Mouse (Mus musculus): ENCODE data around the gene Olfr845. TPM values are rescaled to one million over a fixed set of nuclear protein-coding genes. Genes with fewer than 3 reads are reported as not detected.

Gene Olfr845
- polyA plus RNA-seq (2014; fragmentation: Nextera tagmentation; extraction: Ambion mirVana) = not detected in 2 replicates

GRCm38 (mm10) chr9:19336157-19336556 is at the start of gene Olfr845:
Gene Olfr845 (plus strand): TSS chr9:19336457.
- no peak within 1 kb of the TSS for H3K4me3 ChIP-seq (ENCODE audit: low read depth, low read length)
- H3K4me1 ChIP-seq (ENCODE audit: control insufficient read depth, insufficient read depth, low read length) = no peaks in the 10 kb centered on the region
- H3K27ac ChIP-seq (ENCODE audit: low read depth, low read length) = no peak within 1 kb of the TSS
- WGBS = 78% methylated on average over 1 of the region's 1 CpGs
- no peak within 1 kb of the TSS for H3K4me2 ChIP-seq (ENCODE audit: low read depth, low read length)
- no peak within 1 kb of the TSS for H3K9ac ChIP-seq (replicated peaks; ENCODE audit: low read depth, low read length)
- no peaks in the 10 kb centered on the region for H3K36me3 ChIP-seq (ENCODE audit: control insufficient read depth, insufficient read depth, low read length)
- no peaks in the 10 kb centered on the region for H3K27me3 ChIP-seq (ENCODE audit: control insufficient read depth, insufficient read depth, low read length)
- H3K9me3 ChIP-seq (ENCODE audit: control insufficient read depth, low read length) = no peaks in the 10 kb centered on the region
- ATAC-seq (ENCODE audit: low read depth) = no peak

- Histone ChIP-seq H3K27me3 (ENCODE audit: control insufficient read depth, insufficient read depth, low read length) (no peaks in the 10 kb centered on the region), H3K27ac (ENCODE audit: low read depth, low read length) (no peak within 1 kb of the TSS), H3K4me3 (ENCODE audit: low read depth, low read length) (no peak within 1 kb of the TSS), H3K9me3 (ENCODE audit: control insufficient read depth, low read length) (0 out of 2 replicates have a peak, but pooled peaks cover 3% of the 10 kb centered on the region), H3K4me1 (ENCODE audit: control insufficient read depth, insufficient read depth, low read length) (no peaks in the 10 kb centered on the region), H3K4me2 (ENCODE audit: low read depth, low read length) (no peak within 1 kb of the TSS), H3K9ac (replicated peaks; ENCODE audit: low read depth, low read length) (no peak within 1 kb of the TSS), H3K36me3 (ENCODE audit: control insufficient read depth, insufficient read depth, low read length) (no peaks in the 10 kb centered on the region)
- no peak for ATAC-seq (ENCODE audit: low read depth)
Measured at GRCm38 (mm10) chr9:19316047-19316446, 20.2 kb upstream of the Olfr845 start, which contains the start of gene Olfr844. Gene Olfr844 (plus strand): TSS chr9:19316347.

- no peaks in the 10 kb centered on the region for H3K9me3 ChIP-seq (ENCODE audit: control insufficient read depth, low read length)
- H3K4me1 ChIP-seq (ENCODE audit: control insufficient read depth, insufficient read depth, low read length) = no peaks in the 10 kb centered on the region
- no peak for ATAC-seq (ENCODE audit: low read depth)
- no peak within 1 kb of the TSS for H3K4me2 ChIP-seq (ENCODE audit: low read depth, low read length)
- WGBS = 57% methylated on average over 1 of the region's 1 CpGs
- no peak within 1 kb of the TSS for H3K4me3 ChIP-seq (ENCODE audit: low read depth, low read length)
- no peaks in the 10 kb centered on the region for H3K36me3 ChIP-seq (ENCODE audit: control insufficient read depth, insufficient read depth, low read length)
- no peaks in the 10 kb centered on the region for H3K27me3 ChIP-seq (ENCODE audit: control insufficient read depth, insufficient read depth, low read length)
- no peak within 1 kb of the TSS for H3K9ac ChIP-seq (replicated peaks; ENCODE audit: low read depth, low read length)
- no peak within 1 kb of the TSS for H3K27ac ChIP-seq (ENCODE audit: low read depth, low read length)
Measured at GRCm38 (mm10) chr9:19363905-19364304, 27.6 kb downstream of the Olfr845 start, which contains the start of gene Olfr846. Gene Olfr846 (minus strand): TSS chr9:19364005.

GRCm38 (mm10) chr9:19378569-19378968 is 42.3 kb downstream of the Olfr845 start, which contains the start of gene Olfr847:
Gene Olfr847 (minus strand): TSS chr9:19378669.
- no peak for ATAC-seq (ENCODE audit: low read depth)
- Histone ChIP-seq H3K9ac (replicated peaks; ENCODE audit: low read depth, low read length) (no peak within 1 kb of the TSS), H3K27me3 (ENCODE audit: control insufficient read depth, insufficient read depth, low read length) (no peaks in the 10 kb centered on the region), H3K9me3 (ENCODE audit: control insufficient read depth, low read length) (peaks cover 3% of the 10 kb centered on the region; the same call in 1 of the 2 replicates), H3K4me2 (ENCODE audit: low read depth, low read length) (no peak within 1 kb of the TSS), H3K4me1 (ENCODE audit: control insufficient read depth, insufficient read depth, low read length) (no peaks in the 10 kb centered on the region), H3K4me3 (ENCODE audit: low read depth, low read length) (no peak within 1 kb of the TSS), H3K27ac (ENCODE audit: low read depth, low read length) (no peak within 1 kb of the TSS), H3K36me3 (ENCODE audit: control insufficient read depth, insufficient read depth, low read length) (no peaks in the 10 kb centered on the region)
- 67% methylated on average over 1 of the region's 1 CpGs for WGBS

Other genes starting within 250 kb of the Olfr845 start
- not detected in 2 replicates for gene Olfr836, start 216.1 kb upstream of the Olfr845 start, polyA plus RNA-seq (2014; fragmentation: Nextera tagmentation; extraction: Ambion mirVana)
- not detected in 2 replicates for gene Olfr837, start 200.1 kb upstream of the Olfr845 start, polyA plus RNA-seq (2014; fragmentation: Nextera tagmentation; extraction: Ambion mirVana)
- gene Olfr839-ps1, start 159.1 kb upstream of the Olfr845 start, polyA plus RNA-seq (2014; fragmentation: Nextera tagmentation; extraction: Ambion mirVana) = not detected in 2 replicates
- gene Olfr843, start 84.5 kb upstream of the Olfr845 start, polyA plus RNA-seq (2014; fragmentation: Nextera tagmentation; extraction: Ambion mirVana) = not detected in 2 replicates
- not detected in 2 replicates for gene Olfr844, start 20.1 kb upstream of the Olfr845 start, polyA plus RNA-seq (2014; fragmentation: Nextera tagmentation; extraction: Ambion mirVana)
- not detected in 2 replicates for gene Olfr846, start 27.5 kb downstream of the Olfr845 start, polyA plus RNA-seq (2014; fragmentation: Nextera tagmentation; extraction: Ambion mirVana)
- not detected in 2 replicates for gene Olfr847, start 42.2 kb downstream of the Olfr845 start, polyA plus RNA-seq (2014; fragmentation: Nextera tagmentation; extraction: Ambion mirVana)
- gene Olfr849, start 103.8 kb downstream of the Olfr845 start, polyA plus RNA-seq (2014; fragmentation: Nextera tagmentation; extraction: Ambion mirVana) = not detected in 2 replicates
- not detected in 2 replicates for gene Olfr850, start 141.8 kb downstream of the Olfr845 start, polyA plus RNA-seq (2014; fragmentation: Nextera tagmentation; extraction: Ambion mirVana)
- not detected in 2 replicates for gene Olfr851, start 156.8 kb downstream of the Olfr845 start, polyA plus RNA-seq (2014; fragmentation: Nextera tagmentation; extraction: Ambion mirVana)
- gene Olfr853, start 204.6 kb downstream of the Olfr845 start, polyA plus RNA-seq (2014; fragmentation: Nextera tagmentation; extraction: Ambion mirVana) = not detected in 2 replicates
- not detected in 2 replicates for gene Olfr854, start 230.9 kb downstream of the Olfr845 start, polyA plus RNA-seq (2014; fragmentation: Nextera tagmentation; extraction: Ambion mirVana)
- gene Olfr855, start 246.2 kb downstream of the Olfr845 start, polyA plus RNA-seq (2014; fragmentation: Nextera tagmentation; extraction: Ambion mirVana) = not detected in 2 replicates

Data from neural tube, embryonic 14.5 days (tissue).